Mouse (Mus musculus) CD8-positive naive resting alpha-beta T cell, adult 2 months (primary cell): ENCODE data around the gene Capns2.
"Not testable (repeated sequence)": the region's sequence is repeated elsewhere in the genome, so short reads cannot be mapped to it uniquely, and the experiment has no call there.

Experiments
- DNase-seq, 2 experiments: peaks; one replicate each; pipeline ENCODE4 v3.0.0; 2022; ENCODE audit warnings: low read depth in 2 of 2, low spot score in 2 of 2

Capns2 gene

DNA sequence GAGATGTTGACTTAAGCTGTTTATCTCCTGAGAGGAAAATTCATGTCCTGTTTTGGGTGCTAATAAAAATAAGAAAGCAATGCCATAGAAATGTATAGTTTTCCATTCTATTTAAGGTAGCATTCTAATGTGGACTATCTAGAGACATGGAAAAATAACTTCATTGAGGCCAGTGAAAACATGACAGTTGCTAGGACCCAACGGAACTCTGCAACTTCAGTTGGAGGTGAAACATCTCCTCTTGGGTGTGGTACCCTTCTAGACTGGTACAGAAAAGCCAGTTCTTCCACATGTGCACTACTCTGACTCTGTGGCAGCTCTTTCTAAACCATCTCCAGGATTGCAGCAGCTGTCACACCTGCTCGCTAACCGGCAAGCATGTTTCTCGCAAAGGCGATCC, at the start of gene Capns2:
TSS of gene Capns2 (plus strand) at position 301 of the 400 bp plus-strand sequence.
- no peak for DNase-seq

DNA sequence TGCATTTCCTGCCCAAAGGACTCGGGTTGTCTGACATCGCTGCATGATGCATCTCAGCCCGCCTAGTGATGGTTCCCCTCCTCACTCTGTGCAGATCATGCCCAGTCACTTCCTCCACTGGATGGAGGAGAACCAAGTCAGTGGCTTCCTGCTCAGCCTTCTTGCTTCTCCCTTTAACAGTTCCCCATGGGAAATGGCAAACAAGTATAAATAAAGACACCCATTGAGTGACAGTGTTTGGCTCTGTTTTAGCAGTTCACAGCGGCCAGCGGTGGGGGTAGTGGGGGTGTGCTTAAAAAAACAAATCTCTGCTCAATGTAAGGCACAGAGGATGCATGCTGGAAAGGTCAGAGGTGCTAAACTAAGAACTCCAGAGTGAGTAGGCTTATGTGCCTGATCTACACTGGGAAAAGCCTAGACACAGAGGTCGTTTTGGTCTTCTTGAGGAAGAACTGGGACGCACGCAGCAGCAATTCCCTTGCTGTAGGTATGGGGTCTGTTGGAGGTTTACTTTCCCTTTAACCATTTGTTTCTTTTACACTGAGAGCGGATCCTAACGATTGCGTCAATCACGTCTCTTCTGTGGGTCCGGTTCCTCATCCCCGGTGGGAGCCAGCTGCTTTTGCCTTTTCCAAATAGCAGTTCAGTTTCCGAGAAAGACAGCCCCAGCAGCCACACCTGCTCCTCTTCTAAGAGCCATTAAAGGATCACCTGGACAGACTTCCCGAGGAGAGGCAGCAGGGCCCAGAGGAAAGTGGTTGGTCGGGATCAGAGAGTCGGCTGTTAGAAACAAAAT, 47.8 kb upstream of the Capns2 start:
- DNase-seq, result no peak

GRCm38 (mm10) chr8:92854673-92855072, 46.5 kb upstream of the Capns2 start:
- no peak for DNase-seq

GRCm38 (mm10) chr8:92855171-92855894, 45.9 kb upstream of the Capns2 start, which contains the start of gene Lpcat2:
TSS of gene Lpcat2 (plus strand) at chr8:92855339.
- no peak for DNase-seq

- no peak for DNase-seq
Observed at GRCm38 (mm10) chr8:92856273-92856986, 44.8 kb upstream of the Capns2 start.

DNA sequence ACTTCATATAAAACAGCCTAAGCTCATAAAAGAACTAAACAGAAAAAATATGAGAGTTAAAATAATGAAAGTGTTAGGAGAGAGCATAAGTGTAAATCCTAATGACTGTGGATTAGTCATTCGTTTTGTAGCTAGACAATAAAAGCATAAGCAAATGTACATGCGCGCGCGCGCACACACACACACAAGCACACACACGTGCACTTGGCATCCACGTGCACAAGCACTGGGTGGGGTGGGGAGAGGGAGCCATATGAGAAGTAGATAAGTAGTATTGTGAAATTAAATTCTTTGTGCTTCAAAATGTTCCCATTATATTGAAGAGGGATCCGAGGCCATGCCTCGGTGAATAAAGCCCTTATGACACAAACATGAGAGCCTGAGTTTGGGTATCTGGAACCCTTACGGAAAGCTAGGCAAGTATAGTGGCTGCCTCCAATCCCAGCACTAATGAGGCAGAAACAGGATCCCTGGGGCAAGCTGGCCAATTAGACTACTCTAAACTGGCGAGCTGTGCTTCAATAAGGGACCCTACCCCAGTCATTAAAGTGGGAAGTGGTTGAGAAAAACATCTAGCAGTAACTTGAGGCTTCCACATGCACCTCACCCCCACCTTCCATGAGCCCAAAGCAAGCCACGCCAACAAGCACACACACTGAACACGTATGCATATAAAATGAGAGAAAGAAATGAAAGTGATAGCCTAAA, 42.6 kb upstream of the Capns2 start:
- no peak for DNase-seq

DNA sequence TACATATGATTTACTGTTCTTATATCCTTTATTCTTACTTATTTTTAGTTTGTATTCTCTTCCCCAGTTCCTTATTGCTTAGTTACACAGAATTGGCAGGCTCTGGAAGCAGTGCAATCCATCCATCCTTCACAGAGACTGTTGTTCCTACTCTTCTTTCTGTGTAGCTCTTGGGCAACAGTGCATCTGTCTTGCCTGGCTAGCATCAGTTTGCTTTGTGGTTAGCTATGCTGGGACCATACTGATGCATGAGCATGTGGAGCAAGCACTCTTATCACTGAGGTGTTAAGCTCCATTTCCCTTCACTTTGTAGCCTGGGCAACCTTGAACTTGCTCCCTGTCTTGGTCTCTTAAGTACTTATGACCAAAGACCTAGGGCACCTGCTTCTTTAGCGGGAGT, 39.2 kb upstream of the Capns2 start:
- no peak for DNase-seq

GRCm38 (mm10) chr8:92870281-92870680, 30.9 kb upstream of the Capns2 start:
- DNase-seq, result no peak

DNA sequence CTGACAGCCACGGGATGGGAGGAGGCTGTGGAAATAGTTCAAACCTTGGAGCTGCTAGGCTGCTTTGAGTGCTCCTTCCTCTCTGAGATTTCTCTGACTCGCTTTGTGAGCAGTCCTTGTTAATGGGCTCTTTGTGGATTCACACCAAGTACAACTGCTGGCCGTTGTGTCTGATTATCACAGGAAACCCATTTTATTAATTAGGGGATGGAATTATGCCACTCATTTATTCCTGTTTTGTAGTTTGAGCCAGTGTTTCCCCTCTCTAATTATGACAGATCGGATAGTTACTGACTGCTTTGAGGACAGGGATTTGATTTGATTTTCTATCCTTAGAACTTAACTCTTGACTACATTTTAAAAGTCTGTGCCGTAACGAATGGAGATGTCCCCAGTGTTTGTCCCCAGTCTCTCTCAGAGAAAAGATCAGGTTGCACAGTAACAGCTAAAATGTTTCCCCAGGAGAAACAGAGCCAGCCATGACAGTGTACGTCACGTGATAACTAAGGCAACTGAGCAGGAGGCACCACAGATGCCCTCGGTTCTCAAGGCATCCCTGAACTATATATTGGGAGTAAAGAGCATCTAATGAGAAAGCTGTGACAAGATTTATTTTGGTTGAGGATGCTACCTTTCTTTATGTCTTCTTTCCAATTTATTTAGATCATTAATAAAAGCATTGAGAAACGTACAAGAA, 29.0 kb upstream of the Capns2 start:
- no peak for DNase-seq

- DNase-seq, result no peak
Observed at GRCm38 (mm10) chr8:92875795-92876194, 25.4 kb upstream of the Capns2 start.

DNA sequence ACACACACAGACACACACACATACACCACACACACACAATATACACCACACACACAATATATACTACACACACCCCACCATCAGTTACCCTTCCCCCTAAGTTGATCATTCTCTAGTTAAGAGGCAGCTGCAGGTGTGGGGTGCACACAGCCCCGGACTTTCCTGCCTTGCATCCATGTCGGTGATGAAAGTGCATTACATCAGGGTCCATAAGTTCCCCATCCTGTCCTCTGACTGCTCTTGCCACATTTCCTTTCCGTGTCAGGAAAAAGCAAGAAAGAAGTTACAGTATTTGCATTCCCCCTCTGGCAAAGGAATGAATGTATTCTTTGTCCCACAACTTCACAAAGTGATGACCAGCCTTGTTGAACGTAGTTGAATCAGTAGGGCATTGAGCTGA, 20.0 kb upstream of the Capns2 start:
- DNase-seq, result no peak

DNA sequence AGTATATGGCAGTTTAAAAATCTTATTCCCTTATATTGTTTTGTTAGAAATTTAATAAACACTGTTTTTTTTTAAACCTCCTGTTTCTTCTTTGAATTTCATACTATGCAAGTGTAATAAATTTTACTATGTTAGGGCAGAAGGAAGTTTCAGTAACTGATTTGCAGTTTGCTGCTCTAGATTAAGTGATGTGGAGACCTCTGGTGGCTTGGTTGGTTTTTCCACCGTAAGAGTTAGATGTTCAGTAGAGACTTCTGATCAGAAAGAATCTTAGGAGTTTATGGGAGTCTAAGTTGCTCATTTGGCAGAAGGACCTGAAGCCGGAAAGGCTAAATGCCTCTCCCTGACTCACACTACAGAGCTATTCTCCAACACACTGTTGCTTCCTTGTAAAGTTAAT, 17.4 kb upstream of the Capns2 start:
- DNase-seq, result no peak

GRCm38 (mm10) chr8:92892216-92892615, 9.0 kb upstream of the Capns2 start:
- DNase-seq, result not testable (repeated sequence)

DNA sequence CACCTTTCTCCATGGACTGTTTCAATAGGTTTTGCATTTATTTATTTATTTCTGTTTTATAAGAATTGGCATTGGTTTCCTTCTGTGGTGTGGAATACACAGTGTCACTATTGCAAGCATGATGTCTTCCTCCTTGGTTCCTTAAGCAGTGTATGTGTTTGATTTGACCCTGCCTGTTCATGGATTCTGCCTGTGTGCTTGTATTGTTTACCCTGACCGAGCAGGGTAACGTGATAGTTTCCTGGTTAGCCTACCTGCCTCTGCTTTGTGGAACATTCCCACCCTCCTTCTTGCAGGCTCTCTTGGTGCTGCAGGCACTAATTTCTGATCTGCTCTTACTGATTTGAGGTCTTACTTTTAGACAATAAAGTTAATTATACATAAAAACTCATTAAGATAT, 7.3 kb upstream of the Capns2 start:
- DNase-seq, result no peak

GRCm38 (mm10) chr8:92895053-92895452, 6.2 kb upstream of the Capns2 start:
- no peak for DNase-seq

DNA sequence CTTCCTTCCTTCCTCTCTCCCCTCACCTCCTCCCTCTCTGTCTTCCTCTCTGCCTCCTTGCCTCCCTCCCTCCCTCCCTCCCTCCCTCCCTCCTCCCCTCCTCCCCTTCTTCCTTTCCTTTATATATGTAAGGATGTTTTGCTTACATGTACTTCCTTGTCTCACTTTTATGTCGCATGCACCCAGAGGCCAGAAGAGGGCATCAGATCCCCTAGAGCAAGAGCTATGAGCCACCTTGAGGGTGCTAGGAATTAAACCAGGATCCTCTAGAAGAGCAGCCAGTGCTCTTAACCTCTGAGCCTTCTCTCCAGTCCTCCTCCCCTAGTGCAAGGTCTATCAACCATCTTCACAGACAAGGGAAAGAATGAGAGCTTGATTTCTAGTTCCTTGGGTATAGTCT, 5.2 kb upstream of the Capns2 start:
- DNase-seq, result no peak

DNA sequence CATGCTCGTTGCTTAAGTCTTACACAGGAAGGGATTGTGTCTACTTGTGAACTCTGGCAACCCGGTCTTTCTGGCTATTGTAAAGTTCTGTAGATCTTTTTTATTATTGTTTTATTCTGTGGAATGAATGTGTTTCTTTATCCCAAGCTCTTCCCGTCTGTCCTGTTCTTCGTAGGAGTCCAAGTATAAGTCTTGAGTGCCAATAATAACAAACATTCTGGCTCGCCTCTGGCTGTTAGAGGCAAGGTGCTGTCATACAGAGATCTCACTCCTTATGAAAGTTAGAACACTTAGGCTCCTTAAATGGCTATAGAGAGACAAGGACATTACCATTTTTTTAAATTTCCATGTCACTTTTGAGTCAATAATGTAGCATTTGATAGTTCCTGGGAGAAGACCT, 4.6 kb upstream of the Capns2 start:
- DNase-seq, result no peak

- no peak for DNase-seq
Observed at GRCm38 (mm10) chr8:92897794-92898193, 3.4 kb upstream of the Capns2 start.

GRCm38 (mm10) chr8:92899590-92899989, 1.6 kb upstream of the Capns2 start:
- DNase-seq, result no peak

GRCm38 (mm10) chr8:92902981-92903380, 1.8 kb downstream of the Capns2 start:
- DNase-seq, result no peak
